Mouse (Mus musculus) myocyte (in vitro differentiated cells): Measurements from ENCODE around the gene Gm20388. TPM values are rescaled to one million over a fixed set of nuclear protein-coding genes. Genes with fewer than 3 reads are reported as not detected.

ENCODE experiments used
- H3K27me3 ChIP-seq: one replicate; pipeline ENCODE4 v1.6.1; 2011; ENCODE audit not compliant: control insufficient read depth, insufficient read depth, insufficient read length
- H3K36me3 ChIP-seq: one replicate; pipeline ENCODE4 v1.6.1; 2011; ENCODE audit not compliant: control insufficient read depth, insufficient read depth
- H3K4me2 ChIP-seq: one replicate; pipeline ENCODE4 v1.6.1; 2011; ENCODE audit warnings: low read depth, control low read depth
- H3K4me3 ChIP-seq: one replicate; pipeline ENCODE4 v1.5.1; 2011; ENCODE audit warnings: mild to moderate bottlenecking, control low read depth, moderate library complexity
- H3K79me2 ChIP-seq: one replicate; pipeline ENCODE4 v1.6.1; 2011; ENCODE audit not compliant: control insufficient read depth, insufficient read depth
- H3ac ChIP-seq: one replicate; pipeline ENCODE4 v1.6.1; 2011; ENCODE audit not compliant: control insufficient read depth, insufficient read length
- CEBPB ChIP-seq: IDR thresholded peaks from 2 replicates; pipeline ENCODE4 v1.6.1; 2011; ENCODE audit warnings: mild to moderate bottlenecking, moderate library complexity; ENCODE audit not compliant: poor library complexity, insufficient read depth, severe bottlenecking
- E2F4 ChIP-seq: IDR thresholded peaks from one replicate; pipeline ENCODE4 v1.6.1; 2011; ENCODE audit warnings: mild to moderate bottlenecking, control low read depth, moderate library complexity; ENCODE audit not compliant: insufficient read depth
- MAX ChIP-seq: IDR thresholded peaks from one replicate; pipeline ENCODE4 v1.6.1; 2011; ENCODE audit warnings: low read depth, mild to moderate bottlenecking, control low read depth
- MYOD1 ChIP-seq, 3 experiments: IDR thresholded peaks; one replicate each; pipeline ENCODE4 v1.6.1; 2011; ENCODE audit warnings: control low read depth in 2 of 3, low read depth in 2 of 3, mild to moderate bottlenecking in 2 of 3, moderate library complexity in 1 of 3; ENCODE audit not compliant: insufficient read length in 2 of 3, control insufficient read depth in 1 of 3
- MYOG ChIP-seq, 3 experiments: IDR thresholded peaks; one replicate each; pipeline ENCODE4 v1.6.1; 2011; ENCODE audit warnings: control low read depth in 2 of 3, low read depth in 2 of 3, mild to moderate bottlenecking in 2 of 3; ENCODE audit not compliant: insufficient read length in 2 of 3, control insufficient read depth in 1 of 3, insufficient read depth in 1 of 3
- POLR2A ChIP-seq: IDR thresholded peaks from one replicate; pipeline ENCODE4 v1.6.1; 2011; ENCODE audit warnings: low read depth, mild to moderate bottlenecking, control low read depth, moderate library complexity; ENCODE audit not compliant: insufficient read length
- POLR2AphosphoS2 ChIP-seq: IDR thresholded peaks from one replicate; pipeline ENCODE4 v1.6.1; 2011; ENCODE audit warnings: low read depth, control low read depth; ENCODE audit not compliant: insufficient read length
- REST ChIP-seq: IDR thresholded peaks from one replicate; pipeline ENCODE4 v1.6.1; 2011; ENCODE audit warnings: mild to moderate bottlenecking, control low read depth, moderate library complexity; ENCODE audit not compliant: insufficient read depth, insufficient read length
- SRF ChIP-seq: IDR thresholded peaks from one replicate; pipeline ENCODE4 v1.6.1; 2011; ENCODE audit warnings: low read depth; ENCODE audit not compliant: control insufficient read depth, insufficient read length
- TCF12 ChIP-seq: IDR thresholded peaks from one replicate; pipeline ENCODE4 v1.6.1; 2011; ENCODE audit warnings: mild to moderate bottlenecking, control low read depth; ENCODE audit not compliant: poor library complexity, insufficient read depth, severe bottlenecking
- TCF3 ChIP-seq: IDR thresholded peaks from one replicate; pipeline ENCODE4 v1.6.1; 2011; ENCODE audit warnings: low read depth, control low read depth; ENCODE audit not compliant: insufficient read length
- USF1 ChIP-seq: IDR thresholded peaks from one replicate; pipeline ENCODE4 v1.6.1; 2011; ENCODE audit warnings: low read depth, mild to moderate bottlenecking, control low read depth, moderate library complexity
- polyA plus RNA-seq: library from polyadenylated mRNA; unstranded; fragments of >200 nt; fragmentation: generic; extraction: Trizol; gene quantifications from one replicate; pipeline ENCODE4 v1.2.1, GENCODE M21; 2012; ENCODE audit warnings: missing spikeins

Gene Gm20388
- polyA plus RNA-seq, 1 experiment: 15.3 TPM

DNA sequence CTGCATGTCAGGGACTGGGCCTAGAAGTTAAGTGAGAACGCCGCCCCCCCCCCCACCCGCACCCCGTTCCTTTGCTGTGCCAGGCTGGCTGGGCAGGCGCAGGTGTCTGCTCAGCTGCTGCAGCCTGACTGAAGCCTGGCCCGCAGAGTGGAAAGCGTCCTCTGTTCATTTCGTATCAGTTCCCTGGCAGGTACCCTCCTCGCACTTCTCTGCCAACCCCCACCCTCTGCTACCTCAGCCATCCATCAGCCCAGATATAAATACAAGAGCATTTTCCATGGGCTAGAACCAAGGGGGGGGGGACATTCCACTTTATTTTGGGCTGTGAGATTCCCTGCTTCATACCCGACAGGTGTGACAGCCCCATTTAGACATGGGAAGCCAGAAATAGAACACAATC lies 2541.5 kb downstream of the Gm20388 start:
- no peaks in the 10 kb centered on the region for H3K79me2 ChIP-seq
- peak overlapping the region; percentile 12 for H3K4me2 ChIP-seq
- H3K36me3 ChIP-seq: no peaks in the 10 kb centered on the region
- peaks cover 5% of the 10 kb centered on the region for H3K27me3 ChIP-seq
- TF ChIP-seq MYOD1 (IDR thresholded peaks at IDR 0.05; ENCODE audit: control insufficient read depth in 1 of 3, insufficient read length in 2 of 3, low read depth in 2 of 3) (peak in 1 of 3 experiments; percentile 58), MYOG (IDR thresholded peaks at IDR 0.05; ENCODE audit: control insufficient read depth in 1 of 3, insufficient read depth in 1 of 3, insufficient read length in 2 of 3, low read depth in 2 of 3) (peak in 2 of 3 experiments; percentile 32 to 56), MAX (no peak)
- H3K4me3 ChIP-seq: no peak overlapping the region
- H3ac ChIP-seq: no peak overlapping the region

DNA sequence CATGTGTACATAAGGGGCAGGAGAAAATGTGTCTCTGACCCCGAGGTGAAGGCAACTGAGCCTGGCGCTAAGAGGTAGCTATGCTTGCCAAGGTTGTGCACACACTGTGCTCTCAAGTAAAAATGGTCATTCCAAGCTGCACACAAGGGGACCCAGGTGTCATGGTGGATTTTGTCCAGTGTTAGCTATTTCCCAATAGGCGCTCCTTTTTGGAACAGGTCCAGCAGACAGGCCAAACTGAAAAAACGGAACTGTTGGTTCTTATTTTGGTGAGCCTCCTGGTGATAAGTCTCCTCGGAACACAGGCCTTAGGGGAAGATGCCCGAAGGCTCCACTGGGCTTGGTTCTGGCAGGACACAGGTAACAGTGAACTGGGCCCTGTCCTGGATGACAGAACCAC lies 2543.8 kb downstream of the Gm20388 start:
- no peaks in the 10 kb centered on the region for H3K79me2 ChIP-seq
- H3K27me3 ChIP-seq: peaks cover 5% of the 10 kb centered on the region
- H3K4me2 ChIP-seq: no peak overlapping the region
- TF ChIP-seq MAX: no peak
- TF ChIP-seq E2F4: no peak
- TF ChIP-seq MYOG (IDR thresholded peaks at IDR 0.05; ENCODE audit: control insufficient read depth in 1 of 3, insufficient read depth in 1 of 3, insufficient read length in 2 of 3, low read depth in 2 of 3): no peak
- no peak for TF ChIP-seq POLR2AphosphoS2
- no peak for TF ChIP-seq POLR2A
- no peak overlapping the region for H3ac ChIP-seq
- no peak overlapping the region for H3K4me3 ChIP-seq
- no peaks in the 10 kb centered on the region for H3K36me3 ChIP-seq

DNA sequence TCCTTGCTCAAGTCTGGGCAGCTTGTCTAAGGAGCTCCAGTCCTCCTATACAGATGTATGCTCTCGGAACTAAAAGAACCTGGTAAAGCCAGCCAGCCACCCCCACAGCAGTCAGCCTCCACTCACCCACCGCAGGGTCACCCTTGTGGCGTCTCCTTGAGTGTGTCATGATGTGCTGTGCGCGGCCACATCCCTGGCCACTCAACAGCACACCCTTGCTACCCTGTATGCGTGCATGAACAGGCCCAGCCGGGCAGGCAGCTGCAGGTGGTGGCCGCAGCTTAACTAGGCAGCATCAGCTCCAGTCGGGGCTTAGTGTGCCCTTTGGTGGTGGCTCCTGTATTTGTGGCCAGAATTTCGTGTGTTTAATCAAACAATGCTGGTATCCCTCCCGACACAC lies 2546.5 kb downstream of the Gm20388 start:
- H3K79me2 ChIP-seq: no peaks in the 10 kb centered on the region
- no peaks in the 10 kb centered on the region for H3K36me3 ChIP-seq
- TF ChIP-seq SRF: no peak
- TF ChIP-seq REST: no peak
- TF ChIP-seq MAX: no peak
- TF ChIP-seq POLR2AphosphoS2: no peak
- no peak for TF ChIP-seq POLR2A
- no peak for TF ChIP-seq MYOG (IDR thresholded peaks at IDR 0.05; ENCODE audit: control insufficient read depth in 1 of 3, insufficient read depth in 1 of 3, insufficient read length in 2 of 3, low read depth in 2 of 3)
- TF ChIP-seq MYOD1 (IDR thresholded peaks at IDR 0.05; ENCODE audit: control insufficient read depth in 1 of 3, insufficient read length in 2 of 3, low read depth in 2 of 3): no peak
- no peak for TF ChIP-seq TCF3
- no peak for TF ChIP-seq USF1
- no peak for TF ChIP-seq CEBPB
- no peak for TF ChIP-seq E2F4
- H3ac ChIP-seq: no peak overlapping the region
- H3K27me3 ChIP-seq: peaks cover 5% of the 10 kb centered on the region
- no peak overlapping the region for H3K4me2 ChIP-seq
- no peak overlapping the region for H3K4me3 ChIP-seq

- TF ChIP-seq CEBPB (no peak), MAX (no peak), SRF (no peak), TCF3 (no peak), REST (no peak), USF1 (no peak), TCF12 (no peak), MYOD1 (IDR thresholded peaks at IDR 0.05; ENCODE audit: control insufficient read depth in 1 of 3, insufficient read length in 2 of 3, low read depth in 2 of 3) (no peak), E2F4 (no peak), POLR2A (no peak), MYOG (IDR thresholded peaks at IDR 0.05; ENCODE audit: control insufficient read depth in 1 of 3, insufficient read depth in 1 of 3, insufficient read length in 2 of 3, low read depth in 2 of 3) (no peak), POLR2AphosphoS2 (no peak)
- Histone ChIP-seq H3K36me3 (no peaks in the 10 kb centered on the region), H3ac (no peak overlapping the region), H3K4me2 (peak overlapping the region; percentile 74), H3K4me3 (no peak overlapping the region), H3K79me2 (no peaks in the 10 kb centered on the region), H3K27me3 (peaks cover under 1% of the 10 kb centered on the region)
Measured at GRCm38 (mm10) chr8:122459218-122459900, 2548.7 kb downstream of the Gm20388 start.

DNA sequence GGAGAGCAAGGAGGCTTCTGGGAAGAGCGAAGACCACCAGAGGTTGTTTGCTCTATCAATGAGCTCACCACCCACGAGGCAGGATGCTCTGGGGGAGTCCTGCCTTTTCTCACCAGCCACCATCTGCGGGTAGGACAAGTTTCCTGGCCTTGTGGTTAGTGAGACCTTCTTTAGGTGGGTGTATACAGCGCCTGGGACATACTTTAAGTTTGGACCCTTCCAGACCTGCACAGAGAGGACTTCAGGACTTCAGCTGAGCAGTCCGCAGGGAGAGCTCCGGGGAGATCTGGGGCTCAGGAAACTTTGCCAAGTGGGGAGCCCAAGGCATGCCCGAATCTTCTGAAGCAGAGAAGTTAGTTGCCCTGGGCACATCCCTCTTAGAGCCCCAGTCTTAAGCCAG lies 2549.3 kb downstream of the Gm20388 start:
- TF ChIP-seq SRF (no peak), MYOD1 (IDR thresholded peaks at IDR 0.05; ENCODE audit: control insufficient read depth in 1 of 3, insufficient read length in 2 of 3, low read depth in 2 of 3) (no peak), MYOG (IDR thresholded peaks at IDR 0.05; ENCODE audit: control insufficient read depth in 1 of 3, insufficient read depth in 1 of 3, insufficient read length in 2 of 3, low read depth in 2 of 3) (no peak), CEBPB (no peak), E2F4 (no peak), REST (no peak), USF1 (no peak), POLR2A (no peak), TCF3 (no peak), POLR2AphosphoS2 (no peak)
- no peak overlapping the region for H3ac ChIP-seq
- H3K27me3 ChIP-seq: no peaks in the 10 kb centered on the region
- no peaks in the 10 kb centered on the region for H3K79me2 ChIP-seq
- H3K36me3 ChIP-seq: no peaks in the 10 kb centered on the region
- peak overlapping the region; percentile 74 for H3K4me2 ChIP-seq
- H3K4me3 ChIP-seq: peak overlapping the region; percentile 7
